Mouse (Mus musculus) adrenal gland, adult 18-20 months (tissue): ENCODE data around the gene Ryr1. TPM values are rescaled to one million over a fixed set of nuclear protein-coding genes. Genes with fewer than 3 reads are reported as not detected.

Experiments
- DNase-seq, 2 experiments: peaks; one replicate each; pipeline ENCODE4 v3.0.0; 2021 to 2022; ENCODE audit warnings: low spot score in 2 of 2
- microRNA-seq, 2 experiments: library from miRNA; unstranded; fragments of <30 nt; microRNA quantifications; one replicate each; pipeline ENCODE4 v1.2.0; 2021; ENCODE audit warnings: borderline number of aligned reads in 2 of 2
- total RNA-seq, 2 experiments: library from RNA; stranded (reverse); gene quantifications; 1 replicate in 1 of 2; 2 replicates in 1 of 2; pipeline ENCODE4 v1.2.3; 2021

The Ryr1 gene
- total RNA-seq, 2 experiments from 2014 or later, result 0.23 to 1.0 TPM

DNA sequence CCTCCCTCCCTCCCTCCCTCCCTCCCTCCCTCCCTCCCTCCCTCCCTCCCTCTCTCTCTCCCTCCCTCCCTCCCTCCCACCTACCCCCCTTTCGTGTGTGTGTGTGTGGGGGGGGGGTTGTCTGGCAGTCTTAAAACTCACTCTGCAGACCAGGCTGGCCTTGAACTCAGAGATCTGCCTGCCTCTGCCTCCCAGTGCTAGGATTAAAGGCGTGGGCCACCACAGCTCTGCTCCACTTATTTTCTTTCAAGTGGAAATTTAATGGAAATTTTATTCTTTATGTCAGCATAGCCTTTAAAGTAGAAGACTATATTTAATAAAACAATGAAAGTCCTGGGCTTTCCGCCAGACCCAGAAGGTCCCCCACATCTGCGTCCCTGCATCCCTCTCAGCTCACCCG is 158.8 kb downstream of the Ryr1 start:
- no peak for DNase-seq

DNA sequence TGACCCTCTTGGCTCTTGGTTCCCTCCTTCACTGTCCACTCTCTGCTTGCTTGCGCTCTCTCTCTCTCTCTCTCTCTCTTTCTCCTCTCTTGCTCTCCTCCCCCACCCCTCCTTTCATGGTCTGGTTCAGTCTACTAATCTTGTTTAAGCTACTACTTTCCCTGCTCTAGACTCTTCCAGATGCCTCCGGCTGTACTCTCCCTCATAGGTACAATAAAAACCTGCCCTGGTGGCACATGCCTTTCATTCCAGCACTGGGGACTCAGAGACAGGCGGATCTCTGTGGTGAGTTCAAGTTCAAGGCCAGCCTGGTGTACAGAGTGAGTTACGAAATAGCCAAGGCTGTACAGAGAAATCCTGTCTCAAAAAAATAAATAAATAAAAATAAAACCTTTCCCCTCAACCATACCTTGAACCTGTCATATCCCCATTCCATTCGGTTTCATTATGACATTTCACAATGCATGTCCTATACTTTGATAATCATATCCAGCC is 159.6 kb downstream of the Ryr1 start:
- no peak for DNase-seq

DNA sequence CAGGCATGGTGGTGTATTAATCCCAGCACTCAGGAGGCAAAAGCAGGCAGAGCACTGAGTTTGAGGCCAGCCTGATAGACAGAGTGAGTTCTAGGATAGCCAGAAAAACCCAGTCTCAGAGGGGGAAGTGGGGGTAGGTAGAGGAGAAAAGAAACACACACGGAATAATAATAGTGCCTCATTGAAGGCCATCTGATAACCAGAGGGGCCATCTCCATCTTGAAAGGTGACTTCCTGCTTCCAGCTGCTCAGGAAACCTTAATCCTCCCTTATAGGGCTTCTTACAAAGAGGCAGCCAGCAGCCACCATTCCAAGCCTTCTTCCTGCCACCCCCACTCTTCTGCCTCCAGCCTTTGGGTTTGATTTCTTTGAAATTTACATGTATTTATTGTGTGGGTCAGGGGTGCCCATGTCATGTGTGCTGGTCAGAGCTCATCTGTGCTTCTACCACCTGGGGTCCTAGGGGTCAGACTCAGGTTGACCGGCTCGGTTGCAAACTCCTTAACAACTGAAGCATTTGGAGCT is 161.5 kb downstream of the Ryr1 start:
- no peak for DNase-seq

DNA sequence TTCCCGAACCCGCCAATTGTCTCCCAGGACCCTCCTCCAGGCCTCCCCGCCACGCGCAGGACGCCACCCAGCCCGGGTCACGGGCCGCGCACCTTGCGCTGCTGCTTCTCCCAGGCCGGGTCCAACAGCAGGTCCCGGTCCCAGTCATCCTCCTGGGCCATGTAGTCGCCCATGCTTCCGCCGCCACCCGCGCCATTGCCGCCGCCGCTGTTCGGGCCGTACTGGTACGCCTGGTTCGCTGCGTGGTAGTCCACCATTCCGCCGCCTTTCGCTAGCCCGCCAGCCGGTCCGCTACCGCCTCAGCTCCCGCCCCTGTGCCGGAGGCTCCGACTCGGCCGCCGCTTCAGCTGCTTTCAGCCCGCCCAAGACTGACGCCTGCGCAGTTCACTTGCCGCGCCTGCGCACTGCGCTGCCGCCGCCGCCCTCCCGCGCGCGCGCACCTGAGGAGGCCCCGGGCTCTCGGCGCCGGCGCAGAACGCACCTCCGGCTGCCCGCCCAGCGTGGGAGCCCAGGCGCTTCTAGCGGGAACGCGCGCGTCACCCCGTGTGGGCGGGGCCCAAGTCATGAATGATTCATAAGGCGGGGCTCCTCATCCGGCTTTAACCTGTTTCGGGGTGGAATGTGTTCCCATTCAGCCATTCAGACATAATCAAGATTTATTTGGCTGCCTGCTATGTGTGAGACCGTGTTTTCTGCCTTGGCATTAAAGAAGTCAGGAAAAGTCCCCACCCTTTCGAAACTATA is 162.9 kb downstream of the Ryr1 start, which contains the start of gene Actn4:
Gene Actn4, minus strand, starts transcription at position 414 of the 744 bp plus-strand sequence.
- peak; percentile 99 for DNase-seq

DNA sequence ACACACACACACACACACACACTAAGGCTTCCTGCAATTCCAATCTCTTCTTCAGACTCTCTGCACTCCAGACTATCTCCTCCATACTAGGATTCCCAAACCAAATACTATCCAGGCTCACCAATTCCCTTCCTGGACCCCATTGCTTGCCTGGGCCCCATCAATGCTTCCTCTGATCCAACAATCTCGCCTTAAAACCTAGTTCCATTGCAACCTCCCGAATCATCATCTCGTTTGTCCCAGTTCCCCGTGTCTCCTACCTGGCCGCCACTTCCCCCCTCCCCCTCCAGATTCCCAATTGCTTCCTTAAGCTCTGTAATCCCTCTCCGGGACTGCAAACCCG is 163.4 kb downstream of the Ryr1 start:
- DNase-seq, result no peak

DNA sequence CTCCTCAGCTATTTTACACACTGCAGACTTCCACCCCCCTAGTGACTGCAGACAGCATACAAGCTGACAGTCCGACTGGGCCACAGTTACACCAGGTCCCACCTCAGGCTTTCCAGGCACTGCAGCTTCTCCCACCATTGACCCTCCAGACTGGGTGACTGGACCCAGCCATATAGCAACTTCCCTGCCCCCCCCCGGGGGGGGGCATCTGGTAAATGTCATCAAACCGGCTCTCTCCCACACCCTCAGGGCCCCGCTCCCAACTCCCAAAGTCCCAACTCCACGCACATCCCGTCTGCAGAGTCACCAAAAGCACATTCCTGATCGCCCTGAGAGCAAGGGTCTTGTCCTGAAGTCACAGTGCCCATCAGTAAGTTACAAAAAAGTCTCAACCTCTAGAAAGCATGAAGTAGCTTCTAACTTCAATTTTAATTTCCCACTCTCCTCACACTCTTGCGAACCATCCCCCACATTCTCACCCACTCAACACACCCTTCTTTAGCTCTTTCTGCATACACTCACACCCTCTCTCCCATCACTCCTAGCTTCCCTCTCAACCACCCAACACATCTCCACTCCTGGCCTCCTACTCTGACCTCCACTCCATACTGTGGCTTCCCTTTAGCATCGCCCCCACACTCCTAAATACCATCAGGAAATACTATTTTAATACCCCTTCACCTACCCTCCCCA is 164.5 kb downstream of the Ryr1 start:
- no peak for DNase-seq

DNA sequence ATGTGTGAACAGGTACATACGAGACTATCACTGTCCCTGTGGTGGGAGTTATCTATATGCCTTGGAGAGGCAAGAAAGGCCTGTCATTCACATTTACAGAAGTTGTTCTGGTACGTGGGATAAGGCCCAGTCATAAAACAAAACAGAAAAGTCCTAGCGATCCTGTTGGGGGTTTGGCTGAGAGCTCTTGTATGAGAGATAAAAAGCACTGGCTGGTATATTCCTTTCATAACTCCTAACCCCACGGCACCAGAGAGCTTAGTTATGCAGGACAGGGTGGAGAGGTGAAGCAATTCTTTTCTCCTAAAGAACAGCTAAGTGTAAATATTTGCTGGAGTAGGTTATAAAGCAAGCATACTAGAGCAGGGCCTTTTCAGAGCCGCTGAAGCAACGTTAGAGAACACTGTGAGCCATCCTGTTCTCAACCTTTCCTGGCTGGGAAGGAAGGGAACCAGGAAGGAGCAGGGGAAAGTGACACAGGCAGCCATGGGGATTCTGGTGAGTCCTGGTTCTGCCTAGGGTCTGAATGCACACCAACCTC is 165.4 kb downstream of the Ryr1 start:
- DNase-seq, result no peak

DNA sequence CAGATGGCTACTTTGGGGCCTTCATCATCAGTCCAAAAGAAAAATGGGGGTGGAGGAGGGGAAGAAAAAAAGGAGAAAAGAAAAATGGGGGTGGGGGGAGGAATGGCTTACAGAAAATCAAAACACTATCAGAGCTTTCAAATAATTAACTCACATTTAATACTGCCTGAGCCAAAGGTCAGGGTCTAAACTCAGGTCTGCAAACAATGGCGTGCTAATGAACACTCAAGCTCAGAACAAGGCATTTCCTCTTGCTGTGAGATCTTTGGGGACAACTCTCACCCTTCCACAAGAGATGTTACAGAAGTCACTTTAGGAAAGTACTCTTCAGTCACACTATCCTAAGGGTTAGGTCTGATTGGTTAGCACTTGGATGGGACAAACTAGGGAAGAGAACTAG is 166.2 kb downstream of the Ryr1 start:
- DNase-seq, result no peak

DNA sequence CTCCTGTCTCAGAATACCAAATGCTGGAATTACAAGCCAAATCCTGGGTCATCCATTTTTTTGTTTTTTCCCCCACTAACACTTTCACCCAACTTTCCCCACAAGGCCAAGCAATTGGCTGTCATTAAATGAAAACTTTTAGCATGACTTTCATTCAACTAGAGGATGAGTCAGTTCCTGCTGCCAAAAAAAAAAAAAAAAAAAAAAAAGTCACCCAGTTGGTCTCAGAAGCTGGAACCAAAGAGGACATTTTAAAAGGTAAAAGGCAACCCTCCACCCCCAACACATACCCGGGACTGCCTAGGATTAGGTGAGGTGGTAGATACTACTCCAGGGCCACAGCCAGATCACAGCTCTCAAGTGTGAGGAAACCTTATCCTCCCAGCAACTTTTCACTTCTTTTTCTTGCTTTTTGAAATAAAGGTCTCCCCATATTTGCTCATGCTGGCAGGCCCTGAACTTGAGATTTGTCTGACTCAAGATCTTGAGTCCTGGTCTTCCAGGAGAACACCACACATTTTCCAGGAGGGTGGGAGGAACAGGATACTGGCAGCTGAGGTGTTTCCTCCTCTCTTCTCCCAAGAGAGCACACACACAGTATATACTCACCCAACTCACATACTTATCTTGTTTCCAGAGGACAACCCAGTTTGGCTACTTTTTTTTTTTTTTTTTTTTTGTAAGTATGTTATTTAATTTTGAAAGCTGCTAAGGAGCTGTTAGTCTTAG is 166.8 kb downstream of the Ryr1 start:
- no peak for DNase-seq

DNA sequence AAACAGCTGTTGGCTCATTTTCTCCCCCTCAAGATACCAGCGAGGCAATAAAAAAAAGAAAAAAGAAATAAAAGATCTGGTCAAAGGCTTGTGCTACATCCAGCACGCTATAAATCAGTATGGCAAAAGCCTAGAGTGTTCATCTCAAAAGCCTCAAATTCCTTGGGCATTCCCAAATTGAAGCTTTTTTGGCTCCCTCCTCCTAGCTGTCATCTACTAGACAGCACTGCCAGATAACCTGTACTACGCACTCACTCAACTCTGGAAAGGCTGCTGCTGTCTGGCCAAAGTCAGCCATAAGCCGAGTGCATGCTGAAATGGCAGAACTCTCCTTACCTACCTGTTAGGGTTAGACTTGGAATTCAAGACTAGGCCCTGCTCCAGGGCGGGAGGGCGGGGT is 167.7 kb downstream of the Ryr1 start:
- DNase-seq, result no peak

DNA sequence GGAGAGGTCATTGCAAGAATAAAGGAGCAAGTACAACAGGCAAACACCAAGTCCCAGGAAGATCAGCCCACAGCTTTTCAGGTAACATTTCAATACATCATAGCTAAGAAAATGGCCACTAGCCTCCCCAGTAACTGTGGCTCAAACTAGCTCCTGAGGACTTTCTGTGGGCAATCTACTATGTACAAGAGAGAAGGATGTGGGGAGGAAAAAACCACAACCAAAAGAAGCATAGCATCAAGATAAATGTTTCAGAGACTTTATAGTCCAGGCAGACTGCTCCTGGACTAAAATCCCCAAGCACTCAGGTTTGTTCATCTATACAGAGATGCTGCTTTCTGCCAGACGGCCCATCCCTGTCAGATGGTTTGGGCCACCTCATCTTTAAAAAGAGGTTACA is 168.7 kb downstream of the Ryr1 start:
- no peak for DNase-seq

DNA sequence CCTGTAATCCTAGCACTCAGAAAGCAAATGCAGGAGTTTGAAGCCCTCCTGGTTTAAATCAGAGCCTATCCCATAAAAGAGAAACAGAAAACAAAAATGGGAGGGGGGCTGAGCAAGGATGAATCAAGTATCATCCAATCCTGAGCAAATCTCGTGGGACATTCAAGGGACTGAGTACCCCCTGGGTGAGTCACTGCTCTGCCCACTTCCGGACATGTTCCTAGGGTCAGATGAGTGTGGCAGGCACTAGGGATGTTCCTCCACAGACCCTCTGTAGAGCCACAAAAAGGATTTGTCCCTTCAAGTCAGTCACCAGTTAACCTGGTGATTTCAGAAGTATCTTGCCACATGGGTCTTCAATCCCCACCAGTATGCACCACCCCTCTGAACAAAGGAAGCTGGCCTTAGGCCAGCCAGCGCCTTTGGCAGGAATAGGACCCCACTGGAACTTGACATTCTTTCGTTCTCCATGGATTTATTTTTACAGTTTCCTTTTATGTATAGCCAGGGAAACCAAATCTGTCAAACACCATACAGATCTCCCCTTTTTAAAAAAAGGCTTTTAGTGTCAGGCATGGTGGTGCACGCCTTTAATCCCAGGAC is 169.6 kb downstream of the Ryr1 start:
- no peak for DNase-seq

DNA sequence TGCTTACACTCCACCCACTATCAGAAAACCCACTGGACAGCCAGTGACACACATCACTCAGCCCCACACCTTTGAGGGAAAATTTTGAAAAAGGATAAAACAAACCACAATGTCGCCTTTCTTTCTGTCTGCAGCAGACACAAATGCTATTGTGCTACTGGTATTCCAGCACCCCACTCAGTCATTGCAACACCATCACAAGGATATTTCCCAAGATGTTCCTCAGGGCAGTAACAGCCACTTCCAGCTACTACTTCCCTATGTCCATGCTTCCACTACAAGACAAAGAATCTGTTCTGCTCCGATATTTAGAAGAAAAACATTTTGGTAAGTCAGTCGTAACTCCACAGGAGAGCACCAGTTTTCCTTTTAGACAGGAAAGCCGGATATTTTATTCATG is 170.2 kb downstream of the Ryr1 start:
- no peak for DNase-seq

DNA sequence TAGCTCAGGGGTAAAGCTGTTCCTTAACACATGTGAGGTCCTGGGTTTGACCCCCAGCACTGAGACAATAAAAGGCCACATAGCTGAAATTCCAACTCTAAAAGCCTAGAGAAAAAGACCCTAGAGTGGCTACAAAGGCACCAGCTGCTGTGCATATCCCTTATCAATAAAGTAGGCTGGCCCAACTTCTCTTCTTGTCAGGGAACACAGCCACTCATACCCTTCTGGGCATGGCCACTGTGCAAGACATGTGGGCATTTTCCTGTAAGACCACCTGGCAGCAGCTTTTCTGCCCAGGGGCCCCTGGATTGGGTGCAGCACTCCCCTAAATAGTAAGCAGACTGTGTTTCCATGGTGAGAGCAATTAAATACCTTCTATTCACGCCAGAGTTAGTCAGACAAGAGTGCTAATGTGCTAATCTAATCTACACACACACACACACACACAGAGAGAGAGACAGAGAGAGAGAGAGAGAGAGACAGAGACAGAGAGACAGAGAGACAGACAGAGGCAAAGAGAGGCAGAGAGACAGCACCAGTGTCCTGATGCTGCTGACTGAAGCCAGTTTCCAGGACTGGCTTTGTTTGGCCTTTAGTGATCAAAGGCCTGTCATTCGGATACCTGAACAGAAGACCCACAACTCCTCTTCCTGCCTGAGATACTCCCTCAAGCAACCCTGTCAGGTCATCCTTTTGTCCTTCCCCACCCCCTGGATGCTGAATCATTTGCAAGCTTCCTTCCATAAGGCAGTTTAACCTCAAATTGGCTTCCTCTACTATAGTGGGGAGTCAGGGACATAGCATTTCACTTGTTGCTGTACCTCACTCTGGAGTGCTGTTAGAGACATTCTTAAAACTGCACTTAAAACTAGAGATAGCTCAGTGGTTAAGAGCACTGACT is 171.3 kb downstream of the Ryr1 start:
- DNase-seq, result no peak

Small RNA genes lying within 50 kb of the gene (microRNA-seq; reads per million reads assigned to microRNA genes)
- gene Gm44408 (0 reads per million in 2 experiments), gene Mir1963 (0 reads per million in 2 experiments)

Other genes starting within 250 kb of the Ryr1 start
- gene Capn12, start 243.8 kb downstream of the Ryr1 start, total RNA-seq, result under 1 TPM; 0.16 to 0.17 TPM
- gene Actn4, start 162.8 kb downstream of the Ryr1 start, total RNA-seq, result 100 to 1,000 TPM; 197 to 233 TPM
- gene Eif3k, start 143.3 kb downstream of the Ryr1 start, total RNA-seq, result 100 to 1,000 TPM; 227 to 253 TPM
- gene Map4k1, start 143.1 kb downstream of the Ryr1 start, total RNA-seq, result 1 to 10 TPM in 1 of 2 experiments, under 1 TPM in 1; 0.96 to 2.4 TPM
- gene Rasgrp4, start 9.7 kb upstream of the Ryr1 start, total RNA-seq, result 1 to 10 TPM; 1.4 to 1.9 TPM
- 1 to 10 TPM; 9.1 to 9.8 TPM for gene Fam98c, start 31.1 kb upstream of the Ryr1 start, total RNA-seq
- under 1 TPM; 0.64 to 0.83 TPM for gene Ggn, start 45.0 kb upstream of the Ryr1 start, total RNA-seq
- 1 to 10 TPM; 5.3 to 7.0 TPM for gene Spred3, start 45.2 kb upstream of the Ryr1 start, total RNA-seq
- gene Psmd8, start 55.5 kb upstream of the Ryr1 start, total RNA-seq, result 100 to 1,000 TPM; 180 to 223 TPM
- under 1 TPM; 0.66 to 0.90 TPM for gene Catsperg1, start 88.9 kb upstream of the Ryr1 start, total RNA-seq
- 1 to 10 TPM; 1.7 to 2.6 TPM for gene Kcnk6, start 107.3 kb upstream of the Ryr1 start, total RNA-seq
- 10 to 100 TPM; 45.5 to 64.9 TPM for gene Yif1b, start 113.2 kb upstream of the Ryr1 start, total RNA-seq
- 1 to 10 TPM; 1.8 to 2.8 TPM for gene 2200002D01Rik, start 123.3 kb upstream of the Ryr1 start, total RNA-seq
- gene Spint2, start 156.7 kb upstream of the Ryr1 start, total RNA-seq, result 10 to 100 TPM; 48.4 to 83.8 TPM
- 1 to 10 TPM; 4.8 TPM for gene Ppp1r14a, start 164.1 kb upstream of the Ryr1 start, total RNA-seq
- 1 to 10 TPM; 1.8 to 4.5 TPM for gene Dpf1, start 178.8 kb upstream of the Ryr1 start, total RNA-seq